Mouse (Mus musculus) left cerebral cortex, adult 11 months (tissue): ENCODE measurements around the gene Mlh1.

ENCODE experiments used
- DNase-seq: peaks from one replicate; pipeline ENCODE4 v3.0.0; 2022; ENCODE audit warnings: low spot score

The Mlh1 gene

DNA sequence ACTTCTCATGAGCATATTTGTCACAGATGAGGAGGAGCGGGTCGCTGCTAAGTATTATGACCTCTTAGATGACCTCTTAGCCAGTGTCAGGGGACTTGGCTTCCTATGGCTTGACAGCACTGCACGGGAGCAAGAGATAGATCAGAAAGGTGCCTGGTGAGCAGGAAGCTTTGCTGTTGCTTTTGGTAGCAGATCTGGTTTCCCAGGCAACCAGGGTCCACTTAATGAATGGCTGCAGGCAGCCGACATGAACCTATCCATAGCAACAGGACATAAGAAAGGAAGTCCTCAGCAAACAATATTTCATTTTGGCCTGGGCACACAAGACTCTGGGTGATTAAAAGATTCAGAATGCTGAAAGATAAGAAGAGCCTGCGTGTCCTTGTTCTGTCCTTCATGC lies 14.1 kb upstream of the Mlh1 start:
- no peak for DNase-seq

DNA sequence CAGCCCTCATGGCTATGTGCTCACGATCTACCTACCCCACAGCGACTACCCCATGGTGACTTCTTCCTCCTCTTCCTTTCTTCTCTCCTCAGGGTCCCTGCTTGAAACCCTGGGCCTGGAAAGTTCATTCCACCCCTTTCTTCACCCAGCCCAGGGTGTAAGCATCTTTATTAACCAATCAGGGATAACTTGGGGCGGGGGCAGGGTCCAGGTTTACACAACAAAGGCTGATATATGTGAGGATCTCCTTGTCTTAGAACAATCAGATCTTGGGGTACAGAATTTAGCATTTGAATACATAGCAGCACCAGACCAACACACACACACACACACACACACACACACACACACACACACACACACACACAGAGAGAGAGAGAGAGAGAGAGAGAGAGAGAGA lies 13.5 kb upstream of the Mlh1 start:
- DNase-seq: no peak

DNA sequence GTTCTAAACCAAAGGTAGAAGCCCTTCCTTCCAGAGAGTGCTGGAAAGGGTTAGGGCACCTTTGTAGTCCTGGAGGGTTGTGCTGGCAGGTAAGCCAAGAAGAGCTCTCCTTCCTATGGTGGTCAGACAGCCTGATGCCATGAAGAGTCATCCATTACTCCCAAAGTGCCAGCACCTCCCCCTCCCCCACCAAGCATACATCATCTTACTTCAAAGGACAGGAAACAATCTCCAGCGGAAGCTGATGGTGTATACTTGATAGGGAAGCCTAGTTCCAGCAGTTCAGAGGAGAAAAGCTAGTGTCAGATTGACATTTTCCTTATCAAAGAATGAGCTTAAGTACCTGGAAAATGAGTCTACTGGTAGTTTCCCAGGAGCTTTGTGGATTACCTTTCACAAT lies 3.6 kb upstream of the Mlh1 start:
- no peak for DNase-seq

DNA sequence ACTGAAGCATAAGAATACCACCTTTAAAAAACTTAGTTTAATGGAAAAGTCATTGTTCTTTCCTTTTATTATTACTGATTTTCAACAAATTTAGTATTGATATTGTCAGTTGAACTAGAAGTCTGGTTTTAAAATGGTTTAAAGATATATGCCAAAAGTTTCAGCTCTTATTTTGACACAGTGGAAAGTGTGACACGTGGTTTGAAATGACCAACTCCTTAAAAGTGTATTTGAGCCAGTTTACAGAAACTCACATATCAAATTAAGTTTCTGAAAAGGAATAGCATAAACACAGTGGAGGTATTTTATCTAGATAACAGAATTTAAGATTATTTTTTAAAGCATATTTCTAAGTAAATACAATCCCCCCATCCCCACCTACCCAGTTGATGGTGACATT lies 2.4 kb upstream of the Mlh1 start:
- DNase-seq: no peak

DNA sequence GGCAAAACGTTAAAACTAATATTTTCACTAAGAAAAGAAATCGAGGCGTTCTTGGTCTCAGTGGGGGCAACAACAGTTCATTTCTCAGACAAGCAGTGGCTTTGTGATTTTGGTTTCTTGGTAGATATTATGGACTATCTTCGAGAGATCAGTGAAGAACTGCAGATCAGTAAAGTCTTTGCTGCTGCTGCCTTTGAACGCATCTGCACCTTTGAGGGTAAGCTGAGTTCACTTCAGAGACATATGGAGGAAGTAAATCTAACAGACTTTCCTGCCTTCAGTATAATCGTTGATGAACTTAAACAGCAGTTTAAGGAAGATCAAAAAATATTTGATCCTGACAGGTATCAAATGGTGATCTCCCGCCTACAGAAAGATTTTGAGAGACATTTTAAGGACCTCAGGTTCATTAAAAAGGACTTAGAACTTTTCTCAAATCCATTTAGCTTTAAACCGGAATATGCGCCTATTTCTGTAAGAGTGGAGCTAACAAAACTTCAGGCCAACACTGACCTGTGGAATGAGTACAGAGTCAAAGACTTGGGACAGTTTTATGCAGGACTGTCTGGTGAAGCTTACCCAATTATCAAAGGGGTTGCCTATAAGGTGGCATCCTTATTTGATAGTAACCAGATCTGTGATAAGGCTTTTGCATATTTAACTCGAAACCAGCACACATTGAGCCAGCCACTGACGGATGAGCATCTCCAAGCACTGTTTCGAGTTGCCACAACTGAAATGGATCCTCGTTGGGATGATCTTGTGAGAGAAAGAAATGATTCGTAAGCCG lies 1.6 kb upstream of the Mlh1 start:
- no peak for DNase-seq

DNA sequence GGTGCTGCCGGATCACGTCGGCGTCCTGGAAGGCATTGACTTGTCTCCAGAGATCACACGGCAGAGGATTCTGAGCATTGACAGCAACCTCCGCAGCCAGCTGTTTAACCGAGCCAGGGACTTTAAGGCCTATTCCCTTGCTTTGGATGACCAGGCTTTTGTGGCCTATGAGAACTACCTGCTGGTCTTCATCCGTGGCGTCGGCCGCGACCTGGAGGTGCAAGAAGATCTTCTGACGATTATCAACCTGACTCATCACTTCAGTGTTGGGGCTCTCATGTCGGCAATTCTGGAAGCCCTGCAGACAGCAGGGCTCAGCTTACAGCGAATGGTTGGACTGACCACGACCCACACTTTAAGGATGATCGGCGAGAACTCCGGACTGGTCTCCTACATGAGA lies 765 bp upstream of the Mlh1 start:
- DNase-seq: no peak

DNA sequence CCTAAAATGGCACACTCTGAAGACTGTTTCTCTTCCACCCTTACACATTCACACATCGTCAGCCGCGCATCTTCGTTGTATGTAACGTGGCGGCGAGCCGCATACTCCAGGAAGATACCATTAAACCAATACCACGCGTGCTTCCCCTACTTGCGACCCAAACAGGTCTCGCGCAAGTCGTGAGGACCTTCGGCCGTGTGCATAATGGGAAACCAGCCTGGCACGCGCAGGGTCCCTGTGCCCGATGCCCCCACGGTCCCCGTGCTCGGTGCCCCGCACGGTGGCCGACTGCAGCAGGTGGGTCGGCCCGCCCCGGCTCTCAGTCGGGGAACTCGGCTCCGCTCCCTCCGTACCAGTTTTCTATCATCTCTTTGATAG lies 546 bp downstream of the Mlh1 start:
- DNase-seq: no peak

DNA sequence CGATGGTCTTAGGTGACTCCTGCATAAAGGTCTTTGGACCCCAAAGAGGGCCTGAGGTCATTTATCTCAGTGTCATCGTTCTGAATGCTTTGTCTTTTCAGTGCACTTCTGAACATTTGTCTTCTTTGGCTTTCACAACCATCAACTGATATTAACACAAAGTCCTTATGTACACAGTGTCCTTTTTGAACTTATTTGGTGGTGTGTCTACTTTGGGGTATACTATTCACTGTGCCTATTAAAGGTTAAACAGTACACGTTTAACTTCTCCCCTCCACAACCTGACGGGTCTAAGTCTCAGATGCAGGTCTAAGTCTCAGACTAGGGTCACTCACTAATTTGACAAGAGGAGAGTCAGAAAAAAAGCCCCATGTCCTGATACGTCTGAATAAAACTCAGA lies 985 bp downstream of the Mlh1 start:
- no peak for DNase-seq

DNA sequence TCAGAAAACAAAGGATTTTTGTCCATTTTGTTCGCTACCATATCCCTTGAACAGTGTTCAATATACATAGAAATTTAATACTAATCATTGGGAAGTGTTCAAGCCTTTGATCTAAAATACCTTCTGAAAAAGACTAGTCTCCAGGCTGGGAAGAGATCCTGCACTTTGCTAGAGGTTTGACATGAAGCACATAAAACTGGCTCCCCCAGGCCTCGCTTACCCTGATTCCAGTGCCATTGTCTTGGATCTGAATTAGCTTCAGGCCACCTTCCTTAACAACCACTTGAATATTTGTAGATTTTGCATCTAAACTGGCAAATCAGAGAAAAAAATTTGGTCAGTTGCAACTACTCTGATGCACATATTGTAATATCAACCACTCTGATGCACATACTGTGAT lies 3.6 kb downstream of the Mlh1 start:
- DNase-seq: no peak

DNA sequence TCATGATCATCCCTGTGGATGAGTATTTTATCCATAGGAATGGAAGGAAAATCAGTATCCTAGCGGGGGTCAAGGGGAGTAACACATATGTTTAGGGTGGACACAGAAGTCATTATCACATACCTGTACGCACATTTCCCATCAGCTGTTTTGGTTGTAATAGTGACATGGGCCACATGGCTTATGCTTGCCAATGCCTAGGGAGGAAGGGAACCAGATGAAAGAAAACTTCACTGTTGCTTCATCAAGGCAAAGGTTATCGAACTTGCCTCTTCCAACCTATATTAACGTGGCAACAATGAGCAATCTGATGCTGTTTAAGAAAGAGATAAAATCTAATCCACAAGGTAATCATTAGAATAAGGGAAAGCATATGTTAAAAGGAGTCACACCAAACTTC lies 10.2 kb downstream of the Mlh1 start:
- no peak for DNase-seq

DNA sequence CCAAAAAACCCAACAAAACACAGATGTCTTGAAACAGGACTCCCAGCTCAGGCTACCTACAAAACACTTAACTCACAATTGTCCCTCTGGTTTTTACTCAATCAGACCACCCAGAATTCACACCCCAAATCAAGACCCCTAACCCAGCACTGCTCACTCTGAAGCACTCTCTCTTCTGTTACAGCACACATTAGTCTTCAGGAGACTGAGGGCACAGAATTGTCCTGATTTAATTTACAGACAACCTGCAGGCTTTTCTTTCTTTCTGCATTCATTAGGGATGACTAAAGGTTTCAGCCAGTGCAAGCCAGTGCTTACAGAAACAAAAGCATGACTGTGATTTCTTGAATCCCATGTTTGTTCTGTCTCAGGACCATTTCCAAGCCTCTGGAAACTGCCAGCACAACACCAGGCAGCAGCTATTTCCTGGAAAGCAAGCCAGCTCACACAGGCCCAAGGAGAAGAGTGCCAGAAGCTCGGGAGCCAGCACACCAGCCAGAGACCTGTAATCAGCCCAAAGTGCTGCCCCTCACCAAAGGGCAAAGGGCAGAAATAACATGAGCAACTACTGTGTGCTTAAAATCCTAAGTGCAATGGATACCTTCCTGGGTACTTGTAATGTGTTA lies 11.1 kb downstream of the Mlh1 start:
- peak; percentile 52 for DNase-seq

DNA sequence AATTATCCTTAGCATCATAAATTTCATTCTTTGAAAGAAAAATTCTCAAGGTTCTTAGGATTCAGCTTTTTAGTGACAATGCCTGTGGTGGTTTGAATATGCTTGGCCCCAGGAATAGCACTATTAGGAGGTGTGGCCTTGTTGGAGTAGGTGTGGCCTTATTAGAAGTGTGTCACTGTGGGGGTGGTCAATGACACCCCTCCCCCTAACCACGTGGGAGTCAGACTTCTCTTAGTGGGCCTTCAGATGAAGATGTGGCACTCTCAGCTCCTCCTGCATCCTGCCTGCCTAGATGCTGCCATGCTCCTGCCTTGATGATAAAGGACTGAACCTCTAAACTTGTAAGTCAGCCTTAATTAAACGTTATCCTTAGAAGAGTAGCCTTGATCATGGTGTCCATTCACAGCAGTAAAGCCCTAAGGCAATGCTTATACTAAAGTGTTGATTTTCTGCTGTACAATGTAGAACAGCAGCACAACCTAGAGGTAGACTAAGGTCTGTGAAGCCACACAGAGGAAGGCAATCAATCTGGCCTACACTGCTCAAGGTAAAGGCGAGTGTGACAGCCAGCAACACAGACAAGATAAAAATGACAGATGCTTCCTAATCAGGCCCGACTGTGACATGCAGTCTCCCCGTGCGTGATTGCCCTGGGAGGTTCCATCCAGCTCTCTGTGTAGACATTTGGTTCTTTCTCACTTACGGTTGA lies 19.3 kb downstream of the Mlh1 start:
- no peak for DNase-seq

DNA sequence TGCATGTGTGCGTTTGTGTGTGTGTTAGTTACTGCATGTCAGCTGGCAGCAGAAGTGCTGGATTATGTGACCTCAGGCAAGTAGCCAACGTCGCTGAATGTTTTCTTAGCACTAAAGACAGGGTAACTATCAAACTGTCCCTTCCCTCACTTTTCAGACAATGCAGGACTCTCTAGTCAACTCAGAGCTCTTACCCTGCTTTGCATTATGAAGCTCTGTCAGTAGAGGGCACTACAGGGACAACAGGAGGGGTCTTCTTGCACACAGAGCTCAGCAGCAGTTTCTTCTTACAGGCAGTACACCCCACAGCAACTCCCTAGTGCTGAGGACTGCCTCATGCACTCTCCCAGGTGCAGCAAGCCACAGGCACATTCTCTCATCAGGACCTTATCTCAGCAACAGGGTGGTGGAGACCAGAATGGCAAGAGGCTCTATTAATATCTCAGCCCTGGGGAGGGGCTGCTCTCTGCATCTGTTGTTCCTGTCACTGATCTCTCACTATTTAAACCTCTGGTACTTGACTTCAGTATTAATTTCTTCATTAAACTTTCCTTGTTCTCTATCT lies 23.8 kb downstream of the Mlh1 start:
- no peak for DNase-seq

DNA sequence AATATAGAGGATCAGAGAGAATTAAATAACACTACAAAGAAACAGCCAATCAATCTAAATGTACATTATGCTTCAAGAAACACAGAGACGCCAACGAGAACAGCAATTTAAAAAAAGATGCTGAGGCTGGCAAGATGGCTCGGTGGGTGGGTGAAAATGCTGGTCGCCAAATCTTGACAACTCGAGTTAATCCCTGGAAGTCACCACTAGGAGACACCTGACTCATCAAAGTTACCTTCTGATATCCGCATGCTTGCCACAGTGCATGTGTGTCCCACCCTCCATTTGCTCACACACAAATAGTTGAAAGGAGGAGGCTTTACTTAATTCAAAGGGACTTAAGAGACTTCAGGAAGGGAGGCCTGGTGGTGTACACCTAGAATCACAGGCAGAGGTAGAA lies 26.0 kb downstream of the Mlh1 start:
- DNase-seq: no peak

DNA sequence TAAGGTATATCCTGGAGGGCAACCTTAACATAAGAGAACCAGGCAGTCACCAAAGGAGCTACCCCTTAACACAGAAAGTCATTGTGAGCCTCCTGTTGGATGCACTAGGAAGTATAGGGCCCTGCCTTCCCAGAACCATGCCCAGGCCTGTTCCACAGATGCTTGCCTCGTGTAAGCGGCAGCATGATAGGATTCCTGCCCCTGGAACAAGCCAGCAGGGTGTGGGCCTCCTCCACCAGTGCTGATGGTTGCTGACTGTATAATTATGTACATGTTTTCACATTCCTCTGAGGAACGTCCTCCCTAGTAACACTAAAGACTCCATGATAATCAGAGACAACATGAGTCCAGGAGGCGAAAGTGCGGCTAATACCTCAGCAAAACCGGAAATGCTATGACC lies 28.2 kb downstream of the Mlh1 start:
- DNase-seq: no peak

DNA sequence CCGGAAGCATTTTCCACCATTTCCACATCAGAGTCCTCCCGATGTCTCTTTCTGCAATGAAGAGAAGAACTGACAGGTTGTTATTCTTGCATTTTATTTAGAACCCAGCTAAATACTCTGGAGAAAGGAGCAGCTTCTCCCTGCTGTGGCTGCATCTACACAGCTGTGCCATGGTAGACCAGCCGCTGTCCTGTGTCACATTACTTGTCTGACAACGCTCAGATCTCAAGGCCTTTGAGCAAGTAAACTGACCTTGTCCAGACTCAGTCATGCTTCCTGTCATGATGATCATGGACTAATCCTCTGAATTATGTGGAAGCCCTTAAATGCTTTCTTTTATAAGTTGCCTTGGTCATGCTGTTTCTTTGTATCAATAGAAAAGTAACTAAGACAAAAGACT lies 31.8 kb downstream of the Mlh1 start:
- DNase-seq: no peak

DNA sequence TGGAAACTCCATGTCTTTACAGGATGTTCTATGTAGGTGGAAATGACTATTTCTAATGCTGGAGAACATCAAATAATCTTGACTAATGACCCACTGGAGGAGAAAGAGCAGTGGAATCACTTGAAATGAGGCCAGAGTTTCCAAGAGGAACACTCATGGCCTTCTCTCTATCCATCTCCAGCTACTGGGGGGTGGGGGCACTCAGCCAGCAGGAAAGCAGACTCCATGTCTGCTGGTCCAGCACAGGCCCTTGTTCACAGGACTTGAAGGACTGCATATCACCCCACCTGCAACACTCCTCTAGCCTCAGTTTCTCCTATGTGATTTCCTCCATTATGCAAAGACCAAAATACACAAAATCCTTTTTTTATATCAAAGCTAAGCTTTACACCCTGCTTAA lies 33.9 kb downstream of the Mlh1 start:
- no peak for DNase-seq

DNA sequence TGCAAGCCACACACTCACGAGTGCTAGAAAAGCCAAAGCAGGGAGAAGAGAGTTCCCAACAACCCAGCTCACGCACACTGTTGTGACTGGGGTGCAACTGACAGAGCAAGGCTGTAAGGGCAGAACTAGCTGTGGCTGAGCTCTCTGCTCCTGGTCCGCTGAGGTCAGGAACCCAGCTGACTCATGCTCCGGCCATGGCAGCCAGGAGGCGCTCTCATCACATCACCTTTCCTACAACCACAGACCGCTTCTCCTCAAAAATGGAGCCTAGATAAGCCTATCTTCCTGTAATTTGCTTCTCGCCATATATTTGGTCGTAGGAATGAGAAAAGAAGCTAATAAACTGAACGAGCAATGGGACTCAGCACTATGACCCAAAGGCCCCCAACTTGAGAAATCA lies 36.9 kb downstream of the Mlh1 start:
- no peak for DNase-seq

DNA sequence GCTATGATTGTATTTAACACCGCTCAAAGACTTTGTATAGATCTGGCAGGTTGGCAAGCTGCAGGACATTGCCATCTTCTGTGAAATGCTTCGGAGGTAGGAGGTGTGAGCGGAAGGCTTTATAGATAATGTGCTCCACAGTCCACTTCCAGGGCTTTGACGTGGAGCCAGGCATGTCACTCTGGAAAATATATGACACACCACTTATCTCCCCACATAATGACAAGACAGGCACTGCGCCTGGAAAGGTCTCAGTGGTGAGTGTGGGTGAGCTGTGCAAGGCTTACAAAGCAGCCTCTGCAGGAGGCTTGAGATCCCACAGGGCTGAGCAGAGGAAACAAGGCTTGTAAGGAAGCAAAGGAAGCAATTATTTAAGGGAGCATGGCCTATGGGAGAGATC lies 43.1 kb downstream of the Mlh1 start:
- DNase-seq: no peak

DNA sequence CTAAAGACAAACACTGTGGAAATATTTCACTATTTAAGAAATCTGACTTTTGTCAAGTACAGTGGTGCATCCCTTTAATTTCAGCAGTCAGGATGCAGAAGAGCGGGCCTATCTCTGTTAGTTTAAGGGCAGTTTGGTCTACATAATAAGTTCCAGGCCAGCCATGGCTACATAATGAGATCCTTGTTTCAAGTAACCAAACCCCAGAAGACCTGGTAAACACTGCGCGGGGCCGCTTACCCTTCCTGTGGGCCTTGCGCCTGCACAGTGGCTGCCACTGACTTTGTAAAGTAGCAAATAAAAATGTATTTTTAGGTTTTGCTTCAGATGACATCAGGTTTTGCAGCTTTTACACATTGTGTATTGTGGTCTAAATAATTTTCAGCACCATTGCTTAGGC lies 48.2 kb downstream of the Mlh1 start:
- no peak for DNase-seq

DNA sequence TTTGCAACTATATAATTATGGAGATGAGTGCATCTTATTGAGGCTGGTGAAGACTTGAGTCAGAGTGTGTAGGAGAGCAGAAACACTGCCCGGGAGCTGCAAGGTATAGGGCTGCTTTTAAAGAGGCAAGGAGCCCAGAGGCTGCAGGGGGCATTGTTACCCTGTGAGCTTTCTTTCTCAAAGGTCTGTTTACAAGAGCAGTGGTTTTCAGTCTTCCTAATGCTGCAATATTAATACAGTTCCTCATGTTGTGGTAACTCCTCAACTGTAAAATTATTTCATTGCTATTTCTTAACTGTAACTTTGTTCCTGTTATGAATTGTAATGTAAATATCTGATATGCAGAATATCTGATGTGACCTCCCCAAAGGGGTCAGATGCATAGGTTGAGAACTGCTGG lies 50.0 kb downstream of the Mlh1 start:
- DNase-seq: no peak

DNA sequence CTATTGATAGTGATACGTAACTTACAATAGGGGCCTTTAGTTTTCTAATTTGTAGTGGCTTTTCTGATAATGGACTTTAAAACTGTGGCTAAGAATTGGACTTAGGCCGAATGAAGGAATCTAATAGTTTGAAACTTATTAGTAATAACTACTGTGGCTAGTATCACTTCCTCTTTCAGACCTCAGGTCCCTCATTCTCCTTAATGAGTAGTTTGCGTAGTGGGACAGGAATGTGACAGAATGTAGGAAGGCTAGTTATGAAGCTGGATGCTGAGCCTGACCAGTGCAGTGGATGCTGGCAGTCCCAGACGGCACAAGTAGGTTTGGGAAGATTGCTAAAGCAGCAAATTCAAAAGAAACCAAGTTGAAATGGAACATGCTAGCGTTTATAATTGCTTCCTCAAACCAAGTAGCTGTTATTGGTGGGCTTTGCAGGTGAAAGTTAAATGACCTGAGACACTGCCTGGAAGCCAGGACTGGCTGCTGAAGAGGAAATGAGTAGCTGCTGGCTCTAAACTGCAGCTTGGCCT lies 51.0 kb downstream of the Mlh1 start:
- DNase-seq: no peak

DNA sequence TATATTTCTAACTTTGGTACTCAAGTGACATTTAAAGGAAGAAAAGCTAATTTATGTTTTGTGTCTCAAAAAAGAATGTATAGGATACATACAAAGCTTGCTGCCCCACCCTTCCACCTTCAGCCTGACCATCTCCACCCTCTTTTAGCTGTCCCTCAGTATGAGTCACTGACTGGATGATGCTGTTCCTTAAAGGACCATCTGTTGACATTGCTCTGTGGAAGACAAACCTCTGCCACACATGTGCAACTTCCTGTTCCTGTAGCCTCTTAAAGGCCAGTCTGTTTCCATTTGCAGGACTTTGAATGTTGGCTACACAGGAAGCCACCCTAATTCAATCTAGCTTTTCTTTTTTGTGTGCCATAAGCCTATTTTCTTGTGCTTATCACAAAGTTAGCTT lies 55.2 kb downstream of the Mlh1 start:
- no peak for DNase-seq
